12 mouse cellular contexts compared by ENCODE assay signal in the genomic region with DNA sequence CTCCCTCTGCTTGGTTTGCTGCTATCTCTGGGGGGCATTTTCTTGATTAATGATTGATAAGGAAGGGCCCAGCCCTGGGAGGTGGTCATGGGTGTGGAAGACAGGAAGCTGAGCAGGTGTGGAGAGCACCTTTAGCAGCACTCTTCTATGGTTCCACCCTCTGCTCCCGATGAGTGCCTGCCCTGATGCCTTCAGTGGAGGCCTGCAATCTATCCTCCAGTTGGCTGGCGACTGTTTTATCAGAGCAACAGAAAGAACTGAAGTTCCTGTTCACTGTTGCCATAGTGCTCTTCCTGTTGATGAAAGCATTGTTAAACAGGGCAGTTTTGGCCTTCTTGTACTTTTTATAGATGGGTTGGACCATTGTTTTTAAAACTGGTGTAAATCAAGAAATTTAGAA. TPM values are rescaled to one million over a fixed set of nuclear protein-coding genes. Genes with fewer than 3 reads are reported as not detected.
DNase-seq lines count a peak whose midpoint lies in the region; ATAC-seq and TF ChIP-seq lines count a peak whose summit lies in the region.
"Had no signal": no experiment of that assay in that cellular context is flagged by ENCODE, and none has a peak within 500 bp of the region (broad histone marks: within the 10 kb centered on the region; RNA-seq: fewer than 3 reads in every experiment).

No protein-coding gene starts in this region.

- TF ChIP-seq EP300 in heart, postnatal 0 days (IDR thresholded peaks at IDR 0.05; ENCODE audit: low read depth): no peak

- no peak overlapping the region for H3K9ac ChIP-seq in heart, postnatal 0 days (replicated peaks; ENCODE audit: low read depth, low read length)

- H3K4me1 ChIP-seq in heart, postnatal 0 days (ENCODE audit: control insufficient read depth, insufficient read depth): peaks cover 5% of the 10 kb centered on the region; the same call in 1 of the 2 replicates

- no peak overlapping the region for H3K4me2 ChIP-seq in heart, postnatal 0 days (ENCODE audit: low read depth, low read length)

- no peaks in the 10 kb centered on the region for H3K9me3 ChIP-seq in heart, postnatal 0 days (replicated peaks; ENCODE audit: control insufficient read depth, low read length)

- 7% methylated on average over 2 of the region's 2 CpGs for WGBS in heart, postnatal 0 days

- no peaks in the 10 kb centered on the region for H3K36me3 ChIP-seq in heart, postnatal 0 days (replicated peaks; ENCODE audit: control insufficient read depth, insufficient read depth, low read length)

- no peak overlapping the region for H3K4me3 ChIP-seq in heart, postnatal 0 days (ENCODE audit: low read depth, low read length)

- DNase-seq in lung, postnatal 36 days: peak; percentile 29
- DNase-seq in lung, postnatal 4 days: no peak
- DNase-seq in MEL-GATA-1-ER (ENCODE audit: extremely low read depth, low read depth): peak; percentile 65
- peak; percentile 31 for DNase-seq in heart, postnatal 0 days (ENCODE audit: low spot score)
- DNase-seq in adrenal gland, postnatal 36 days: no peak
- DNase-seq in left cerebral cortex, adult 8-10 months (ENCODE audit: low spot score in 2 of 2): no peak
- DNase-seq in layer of hippocampus, postnatal 10 days (ENCODE audit: low spot score in 2 of 2): no peak
- DNase-seq: cerebellum, adult 11 months; embryo, embryonic 11 days; gastrocnemius, postnatal 14 days had no signal

- no peaks in the 10 kb centered on the region for H3K27me3 ChIP-seq in heart, postnatal 0 days (ENCODE audit: control insufficient read depth, insufficient read depth, low read length)

- 0 out of 2 replicates have a peak overlapping the region, but pooled peaks have one; percentile 32 for H3K27ac ChIP-seq in heart, postnatal 0 days (ENCODE audit: low read depth)

- ATAC-seq in heart, postnatal 0 days (ENCODE audit: insufficient read depth, low read depth): no peak
- ATAC-seq in megakaryocyte-erythroid progenitor cell, adult 5-6 weeks (replicated peaks; ENCODE audit: low FRiP score, low TSS enrichment, poor library complexity, severe bottlenecking): peak; percentile 89
- ATAC-seq: lung, postnatal 0 days had no signal

- no peak for TF ChIP-seq CTCF in heart, postnatal 0 days (IDR thresholded peaks at IDR 0.05; ENCODE audit: low read depth)

RNA-seq across cellular contexts. Expression of gene Ssbp2, which starts 49.4 kb away (rescaled TPM):
- 74.2 and 85.1 TPM in 2 replicates for total RNA-seq in heart, postnatal 0 days (2014; rRNA removed; ENCODE audit: low replicate concordance)
- 70.8 and 75.7 TPM in 2 replicates for polyA plus RNA-seq in heart, postnatal 0 days (2015; fragmentation: Nextera tagmentation; extraction: Ambion mirVana)
- total RNA-seq in megakaryocyte-erythroid progenitor cell, adult 5-6 weeks (2014; fragmentation: Nextera tagmentation): 92.6 and 94.0 TPM in 2 replicates
- total RNA-seq in megakaryocyte-erythroid progenitor cell, adult 5-6 weeks (2017): 42.8 and 75.8 TPM in 2 replicates
- total RNA-seq in adrenal gland, postnatal 36 days (2021): 10 to 100 TPM; 26.4 to 30.4 TPM
- 100 to 1,000 TPM; 145 to 156 (median 149) TPM for total RNA-seq in left cerebral cortex, adult 8-10 months (2022)
- 100 to 1,000 TPM; 109 to 110 TPM for total RNA-seq in layer of hippocampus, postnatal 10 days (2021)

Comparison
In these comparisons a context has a peak if more than half of its experiments do, and no peak if none do; other contexts are left out.
1. DNase-seq: peak in lung, postnatal 36 days (single experiment), MEL-GATA-1-ER (single experiment) and heart, postnatal 0 days (single experiment); none in lung, postnatal 4 days (0 of 2), adrenal gland, postnatal 36 days (0 of 2), left cerebral cortex, adult 8-10 months (0 of 2) and layer of hippocampus, postnatal 10 days (0 of 2).